20 mouse cellular contexts compared by ENCODE assay signal in genomic region chr12:99626147-99626546, GRCm38 (mm10).
"Had no signal": no experiment of that assay in that cellular context is flagged by ENCODE, and none has a peak within 500 bp of the region (broad histone marks: within the 10 kb centered on the region; RNA-seq: fewer than 3 reads in every experiment).

No protein-coding gene starts in this region.

- DNase-seq: liver, postnatal 0 days; lung, adult 2 months; lung, postnatal 14 days; lung, postnatal 4 days; retina, postnatal 1 day; right cerebral cortex, adult 18-20 months; right cerebral cortex, postnatal 25 days; right cerebral cortex, postnatal 4 days; spleen, adult 18-20 months; thymus, adult 18-20 months; thymus, postnatal 14 days; thymus, postnatal 36 days had no signal

- H3K4me3 ChIP-seq: liver, embryonic 15.5 days; lung, embryonic 15.5 days; myocyte; neural tube, embryonic 13.5 days had no signal

- H3K9ac ChIP-seq: liver, embryonic 15.5 days; liver, postnatal 0 days; lung, embryonic 15.5 days; midbrain, embryonic 12.5 days had no signal

- H3K9me3 ChIP-seq: liver, embryonic 15.5 days; lung, embryonic 15.5 days; midbrain, embryonic 12.5 days; neural tube, embryonic 13.5 days; neural tube, embryonic 15.5 days had no signal

- H3K4me2 ChIP-seq: liver, embryonic 15.5 days; lung, embryonic 15.5 days had no signal

- H3K27me3 ChIP-seq: neural tube, embryonic 15.5 days had no signal

- ATAC-seq: liver, postnatal 0 days; lung, postnatal 0 days; midbrain, embryonic 16.5 days had no signal

- H3K27ac ChIP-seq: liver, embryonic 15.5 days; lung, embryonic 15.5 days; neural tube, embryonic 13.5 days had no signal

- H3K36me3 ChIP-seq: liver, embryonic 15.5 days; lung, embryonic 15.5 days; midbrain, embryonic 12.5 days; neural tube, embryonic 13.5 days; neural tube, embryonic 15.5 days had no signal
